Mouse (Mus musculus) left cerebral cortex, adult 18-20 months (tissue): ENCODE results near the gene Nhlrc1. TPM values are rescaled to one million over a fixed set of nuclear protein-coding genes. Genes with fewer than 3 reads are reported as not detected.

Experiments used
- total RNA-seq, 2 experiments: library from RNA; stranded (reverse); gene quantifications; 2 replicates each; pipeline ENCODE4 v1.2.3; 2021

The Nhlrc1 gene
- total RNA-seq, 2 experiments from 2014 or later = 16.3 to 16.5 TPM

Other genes starting within 250 kb of the Nhlrc1 start
- 10 to 100 TPM; 20.2 to 24.2 TPM for gene Kif13a, start 85.0 kb downstream of the Nhlrc1 start, total RNA-seq
- 1 to 10 TPM; 7.3 to 7.6 TPM for gene Kdm1b, start 28.6 kb upstream of the Nhlrc1 start, total RNA-seq
- 1 to 10 TPM; 9.0 to 9.8 TPM for gene Tpmt, start 29.9 kb upstream of the Nhlrc1 start, total RNA-seq
- 10 to 100 TPM; 55.3 to 58.2 TPM for gene Dek, start 91.4 kb upstream of the Nhlrc1 start, total RNA-seq
- gene Rnf144b, start 107.8 kb upstream of the Nhlrc1 start, total RNA-seq = 10 to 100 TPM; 22.5 to 26.3 TPM